Mouse (Mus musculus): ENCODE measurements at regions not wholly inside any gene's neighbourhood (a gene's known extent, or its start where the extent isn't known, plus 50 kb on each side); places are given as distances from the start of the nearest gene placed in this dataset.
A peak's percentile ranks its signal among the peaks of the same experiment; 100 is the strongest.

DNA sequence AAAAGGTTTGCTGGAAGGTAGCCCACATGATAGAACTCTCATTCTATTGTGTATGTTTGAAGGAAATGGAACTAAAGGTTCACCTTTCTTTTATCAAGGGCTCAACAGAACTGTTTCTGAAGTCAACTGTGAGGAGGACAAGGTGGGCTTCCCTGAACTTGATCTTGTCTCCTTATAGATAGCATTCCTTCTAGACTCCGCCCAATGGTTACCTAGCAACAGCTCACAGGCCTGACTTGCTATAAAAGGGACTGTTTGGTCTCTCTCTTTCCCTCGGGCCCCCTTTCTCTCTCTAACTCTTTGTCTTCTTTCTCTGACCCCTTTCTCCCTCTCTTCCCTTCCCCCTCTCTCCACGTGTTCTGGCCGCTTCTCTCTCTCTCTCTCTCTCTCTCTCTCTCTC is 123.5 kb upstream of the B430218F22Rik start:
- TF ChIP-seq CHD1 (IDR thresholded peaks at IDR 0.05; ENCODE audit: low read depth, low read length) (no peak), RCOR1 (conservative IDR thresholded peaks at IDR 0.05; ENCODE audit: low read depth, low read length) (no peak), NRF1 (IDR thresholded peaks at IDR 0.05; ENCODE audit: low read depth, low read length) (no peak), MEF2A (IDR thresholded peaks at IDR 0.05; ENCODE audit: borderline replicate concordance, low read depth, low read length) (no peak)
- H3K4me3 ChIP-seq (replicated peaks in 1 of 3; ENCODE audit: low read depth in 2 of 3, low read length in 2 of 3, poor library complexity in 1 of 3), result no peak overlapping the region
- H3K27ac ChIP-seq (ENCODE audit: insufficient read depth, low read depth), result no peak overlapping the region
- no peaks in the 10 kb centered on the region for H3K27me3 ChIP-seq (replicated peaks)
- no peak overlapping the region for H3K9ac ChIP-seq (ENCODE audit: insufficient read depth, low read depth)
- in situ Hi-C loops (cut with MboI; ENCODE audit: low pct_ligation_motif_present, low pct_unique_long_range_greater_than_20kb, low sequenced_read_pairs), result no loop called here
- dilution Hi-C loops (cut with MboI; ENCODE audit: extremely low pct_ligation_motif_present, extremely low pct_unique_long_range_greater_than_20kb, low sequenced_read_pairs), result no loop called here
- no peaks in the 10 kb centered on the region for H3K79me2 ChIP-seq (replicated peaks; ENCODE audit: control insufficient read depth, extremely low read depth, insufficient read depth, poor library complexity, severe bottlenecking)
- H3K9me3 ChIP-seq (replicated peaks; ENCODE audit: low read length), result no peaks in the 10 kb centered on the region
- peak; percentile 14 for DNase-seq (ENCODE audit: extremely low read depth)
- H3K4me1 ChIP-seq (ENCODE audit: control insufficient read depth in 1 of 2, insufficient read depth in 2 of 2), result peaks cover 0 to 13% of the 10 kb centered on the region in 2 experiments; a peak in 2 of 4 replicates
- H3K36me3 ChIP-seq (replicated peaks in 1 of 2; ENCODE audit: control insufficient read depth in 1 of 2, insufficient read depth in 1 of 2, low read length in 1 of 2), result no peaks in the 10 kb centered on the region
- no peak overlapping the region for H3K4me2 ChIP-seq (ENCODE audit: insufficient read depth, low read depth, poor library complexity, severe bottlenecking)

GRCm38 (mm10) chr13:118265763-118266520 is 120.5 kb upstream of the B430218F22Rik start:
- Histone ChIP-seq H3K27me3 (replicated peaks) (no peaks in the 10 kb centered on the region), H3K9ac (ENCODE audit: insufficient read depth, low read depth) (no peak overlapping the region), H3K27ac (ENCODE audit: insufficient read depth, low read depth) (no peak overlapping the region), H3K9me3 (replicated peaks; ENCODE audit: low read length) (no peaks in the 10 kb centered on the region), H3K4me3 (replicated peaks in 1 of 3; ENCODE audit: low read depth in 2 of 3, low read length in 2 of 3, poor library complexity in 1 of 3) (no peak overlapping the region), H3K36me3 (replicated peaks in 1 of 2; ENCODE audit: control insufficient read depth in 1 of 2, insufficient read depth in 1 of 2, low read length in 1 of 2) (no peaks in the 10 kb centered on the region), H3K79me2 (replicated peaks; ENCODE audit: control insufficient read depth, extremely low read depth, insufficient read depth, poor library complexity, severe bottlenecking) (no peaks in the 10 kb centered on the region), H3K4me1 (ENCODE audit: control insufficient read depth in 1 of 2, insufficient read depth in 2 of 2) (peaks cover 0 to 13% of the 10 kb centered on the region in 2 experiments; a peak in 2 of 4 replicates), H3K4me2 (ENCODE audit: insufficient read depth, low read depth, poor library complexity, severe bottlenecking) (no peak overlapping the region)
- TF ChIP-seq ETS1 (conservative IDR thresholded peaks at IDR 0.05; ENCODE audit: low read depth, low read length), result no peak
- no peak for TF ChIP-seq MAX (IDR thresholded peaks at IDR 0.05; ENCODE audit: low read length)
- TF ChIP-seq RAD21 (IDR thresholded peaks at IDR 0.05; ENCODE audit: low read depth, low read length), result no peak
- no peak for TF ChIP-seq EP300 (IDR thresholded peaks at IDR 0.05; ENCODE audit: low read length)
- TF ChIP-seq HCFC1 (IDR thresholded peaks at IDR 0.05; ENCODE audit: low read depth, low read length), result no peak
- no peak for TF ChIP-seq KAT2A (IDR thresholded peaks at IDR 0.05; ENCODE audit: insufficient replicate concordance, low read length)
- no peak for TF ChIP-seq CHD1 (IDR thresholded peaks at IDR 0.05; ENCODE audit: low read depth, low read length)
- no peak for TF ChIP-seq USF2 (conservative IDR thresholded peaks at IDR 0.05; ENCODE audit: low read depth, low read length)
- TF ChIP-seq MAZ (IDR thresholded peaks at IDR 0.05; ENCODE audit: low read depth, low read length), result no peak
- in situ Hi-C loops (cut with MboI; ENCODE audit: low pct_ligation_motif_present, low pct_unique_long_range_greater_than_20kb, low sequenced_read_pairs), result no loop called here
- dilution Hi-C loops (cut with MboI; ENCODE audit: extremely low pct_ligation_motif_present, extremely low pct_unique_long_range_greater_than_20kb, low sequenced_read_pairs), result no loop called here
- no peak for DNase-seq (ENCODE audit: extremely low read depth)

DNA sequence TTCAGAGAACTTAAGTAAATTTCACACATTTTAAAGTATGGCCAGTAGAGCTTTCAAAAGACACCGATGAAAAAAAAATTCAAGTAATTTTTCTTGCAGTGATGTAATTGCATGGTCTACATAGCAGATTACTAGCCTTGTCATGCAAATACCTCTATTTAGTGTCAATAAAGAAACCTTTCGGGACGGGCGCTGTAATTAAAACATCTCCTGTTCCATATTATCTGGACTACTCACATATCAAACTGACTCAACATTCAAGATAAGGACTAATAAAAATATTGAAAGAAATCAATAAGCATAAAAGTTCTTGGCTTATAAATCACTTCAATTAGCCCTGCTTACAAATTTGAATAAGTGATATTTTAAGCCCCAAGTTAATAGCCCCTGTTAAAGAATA is 113.5 kb upstream of the B430218F22Rik start:
- no peak overlapping the region for H3K9ac ChIP-seq (ENCODE audit: insufficient read depth, low read depth)
- H3K4me3 ChIP-seq (replicated peaks in 1 of 3; ENCODE audit: low read depth in 2 of 3, low read length in 2 of 3, poor library complexity in 1 of 3), result no peak overlapping the region
- no peak for TF ChIP-seq MXI1 (IDR thresholded peaks at IDR 0.05; ENCODE audit: low read depth, low read length)
- no peak for TF ChIP-seq ELF1 (IDR thresholded peaks at IDR 0.05; ENCODE audit: low read depth, low read length)
- no peak for TF ChIP-seq MYC (IDR thresholded peaks at IDR 0.05; ENCODE audit: low read depth, low read length)
- no peak for TF ChIP-seq CTCF (conservative IDR thresholded peaks at IDR 0.05 in 1 of 2, IDR thresholded peaks at IDR 0.05 in 1 of 2; ENCODE audit: low read depth in 2 of 2, low read length in 2 of 2)
- no peak for TF ChIP-seq ZC3H11A (IDR thresholded peaks at IDR 0.05; ENCODE audit: low read depth, low read length)
- no peak for TF ChIP-seq CHD2 (IDR thresholded peaks at IDR 0.05; ENCODE audit: low read length)
- TF ChIP-seq NELFE (IDR thresholded peaks at IDR 0.05; ENCODE audit: low read depth, low read length), result no peak
- no peak for TF ChIP-seq JUN (IDR thresholded peaks at IDR 0.05; ENCODE audit: insufficient read depth, low read depth, low read length)
- no peak for TF ChIP-seq BHLHE40 (IDR thresholded peaks at IDR 0.05; ENCODE audit: low read depth, low read length)
- TF ChIP-seq PAX5 (IDR thresholded peaks at IDR 0.05; ENCODE audit: low read length), result no peak
- dilution Hi-C loops (cut with MboI; ENCODE audit: extremely low pct_ligation_motif_present, extremely low pct_unique_long_range_greater_than_20kb, low sequenced_read_pairs), result no loop called here
- no peak overlapping the region for H3K4me2 ChIP-seq (ENCODE audit: insufficient read depth, low read depth, poor library complexity, severe bottlenecking)
- H3K9me3 ChIP-seq (replicated peaks; ENCODE audit: low read length), result no peaks in the 10 kb centered on the region
- in situ Hi-C loops (cut with MboI; ENCODE audit: low pct_ligation_motif_present, low pct_unique_long_range_greater_than_20kb, low sequenced_read_pairs), result no loop called here
- H3K27ac ChIP-seq (ENCODE audit: insufficient read depth, low read depth), result no peak overlapping the region
- no peaks in the 10 kb centered on the region for H3K79me2 ChIP-seq (replicated peaks; ENCODE audit: control insufficient read depth, extremely low read depth, insufficient read depth, poor library complexity, severe bottlenecking)
- H3K4me1 ChIP-seq (ENCODE audit: control insufficient read depth in 1 of 2, insufficient read depth in 2 of 2), result no peaks in the 10 kb centered on the region
- no peak for DNase-seq (ENCODE audit: extremely low read depth)
- no peaks in the 10 kb centered on the region for H3K27me3 ChIP-seq (replicated peaks)
- H3K36me3 ChIP-seq (replicated peaks in 1 of 2; ENCODE audit: control insufficient read depth in 1 of 2, insufficient read depth in 1 of 2, low read length in 1 of 2), result no peaks in the 10 kb centered on the region
